Mouse (Mus musculus): ENCODE data around the gene Ciart.

DNA sequence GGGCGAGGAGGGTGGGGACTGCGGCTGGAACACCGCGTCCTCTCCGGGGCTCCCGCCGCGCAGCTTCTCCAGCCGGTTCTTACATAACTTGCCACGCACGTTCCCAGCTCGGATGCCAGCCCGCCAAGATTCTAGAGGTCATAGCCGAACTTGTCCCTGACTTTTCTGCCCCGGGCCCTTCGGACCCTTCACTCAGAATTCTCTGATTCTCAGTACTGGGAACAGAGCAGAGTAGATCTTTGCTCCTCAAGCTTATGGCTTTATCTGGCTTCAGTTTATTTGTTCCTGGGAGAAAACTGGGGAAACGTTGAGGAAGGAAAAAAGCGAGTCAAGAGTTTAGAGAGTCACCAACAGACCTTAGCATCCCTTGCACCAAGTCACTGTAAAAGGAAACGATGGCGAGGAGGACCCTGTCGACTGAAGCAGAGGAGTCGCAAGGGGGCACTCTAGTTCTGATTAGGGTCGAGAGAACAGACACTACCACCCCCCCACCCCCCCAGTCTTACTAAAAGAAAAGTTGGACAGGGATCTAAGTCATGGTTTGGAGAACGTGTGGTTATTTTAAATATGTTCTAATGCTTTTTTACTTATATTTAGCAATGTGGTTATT is 870 bp upstream of the Ciart start:
- TF ChIP-seq CTCF (IDR thresholded peaks at IDR 0.05; ENCODE audit: low read depth), result peak; percentile 66
- TF ChIP-seq EP300 (IDR thresholded peaks at IDR 0.05; ENCODE audit: low read depth), result no peak

Measured in heart, postnatal 0 days (tissue).